Mouse (Mus musculus) gastrocnemius, postnatal 10 days (tissue): ENCODE measurements around the gene Fbxw8. TPM values are rescaled to one million over a fixed set of nuclear protein-coding genes. Genes with fewer than 3 reads are reported as not detected.
A peak's percentile ranks its signal among the peaks of the same experiment; 100 is the strongest.

Experiments used
- DNase-seq: peaks from one replicate; pipeline ENCODE4 v3.0.0; 2021; ENCODE audit warnings: mixed read lengths
- total RNA-seq, 2 experiments: library from RNA; stranded (reverse); gene quantifications; 2 replicates each; pipeline ENCODE4 v1.2.3; 2021

The Fbxw8 gene
- total RNA-seq, 2 experiments from 2014 or later, result 32.8 to 33.5 TPM

- peak; percentile 53 for DNase-seq
Measured at GRCm38 (mm10) chr5:118108124-118108793, 47.0 kb downstream of the Fbxw8 start.

GRCm38 (mm10) chr5:118106667-118107066 lies 48.6 kb downstream of the Fbxw8 start:
- DNase-seq, result no peak

- no peak for DNase-seq
Measured at GRCm38 (mm10) chr5:118105536-118105935, 49.7 kb downstream of the Fbxw8 start.

- no peak for DNase-seq
Measured at GRCm38 (mm10) chr5:118099870-118100478, 55.3 kb downstream of the Fbxw8 start.

- no peak for DNase-seq
Measured at GRCm38 (mm10) chr5:118099069-118099869, 56.0 kb downstream of the Fbxw8 start.

GRCm38 (mm10) chr5:118096317-118096716 lies 58.9 kb downstream of the Fbxw8 start:
- DNase-seq, result no peak

GRCm38 (mm10) chr5:118095849-118096248 lies 59.4 kb downstream of the Fbxw8 start:
- DNase-seq, result no peak

GRCm38 (mm10) chr5:118095433-118095832 lies 59.8 kb downstream of the Fbxw8 start:
- DNase-seq, result no peak

- DNase-seq, result no peak
Measured at GRCm38 (mm10) chr5:118093321-118094035, 61.8 kb downstream of the Fbxw8 start.

- peak; percentile 39 for DNase-seq
Measured at GRCm38 (mm10) chr5:118090837-118091236, 64.4 kb downstream of the Fbxw8 start.

- no peak for DNase-seq
Measured at GRCm38 (mm10) chr5:118090101-118090500, 65.2 kb downstream of the Fbxw8 start.

- DNase-seq, result no peak
Measured at GRCm38 (mm10) chr5:118089102-118089501, 66.2 kb downstream of the Fbxw8 start.

GRCm38 (mm10) chr5:118086956-118087355 lies 68.3 kb downstream of the Fbxw8 start:
- DNase-seq, result no peak

GRCm38 (mm10) chr5:118085313-118085712 lies 70.0 kb downstream of the Fbxw8 start:
- DNase-seq, result no peak

GRCm38 (mm10) chr5:118084171-118084727 lies 71.0 kb downstream of the Fbxw8 start:
- no peak for DNase-seq

- DNase-seq, result no peak
Measured at GRCm38 (mm10) chr5:118083060-118083638, 72.1 kb downstream of the Fbxw8 start.

GRCm38 (mm10) chr5:118081996-118082395 lies 73.3 kb downstream of the Fbxw8 start:
- no peak for DNase-seq

- no peak for DNase-seq
Measured at GRCm38 (mm10) chr5:118081374-118081949, 73.8 kb downstream of the Fbxw8 start.

GRCm38 (mm10) chr5:118079839-118080250 lies 75.4 kb downstream of the Fbxw8 start:
- DNase-seq, result no peak

GRCm38 (mm10) chr5:118079354-118079753 lies 75.9 kb downstream of the Fbxw8 start:
- no peak for DNase-seq

- no peak for DNase-seq
Measured at GRCm38 (mm10) chr5:118078550-118078949, 76.7 kb downstream of the Fbxw8 start.
